Mouse (Mus musculus): ENCODE data around the gene Tmem106b. TPM values are rescaled to one million over a fixed set of nuclear protein-coding genes. Genes with fewer than 3 reads are reported as not detected.

Tmem106b gene
- polyA plus RNA-seq, 1 experiment, result 24.6 TPM

- Histone ChIP-seq H3K27ac (ENCODE audit: control insufficient read depth, insufficient read depth, low read length) (no peak overlapping the region), H3K36me3 (ENCODE audit: control insufficient read depth, insufficient read depth, low read length) (no peaks in the 10 kb centered on the region), H3K4me3 (ENCODE audit: control insufficient read depth, insufficient read depth, low read length) (no peak overlapping the region), H3K4me1 (replicated peaks; ENCODE audit: control insufficient read depth, insufficient read depth, low read length) (no peaks in the 10 kb centered on the region; the same call in 1 of the 2 replicates), H3K27me3 (ENCODE audit: control insufficient read depth, insufficient read depth, low read length) (no peaks in the 10 kb centered on the region)
- TF ChIP-seq CTCF (IDR thresholded peaks at IDR 0.05; ENCODE audit: borderline replicate concordance, control insufficient read depth, extremely low read depth, insufficient read depth, low read length, poor library complexity) (no peak), POLR2A (IDR thresholded peaks at IDR 0.05; ENCODE audit: control insufficient read depth, extremely low read depth, insufficient read depth, low read length, poor library complexity) (no peak)
- no peak for DNase-seq
Measured at GRCm38 (mm10) chr6:13061276-13062039, 8.1 kb upstream of the Tmem106b start.

- 69% methylated on average over 4 of the region's 4 CpGs for WGBS
- no peak overlapping the region for H3K27ac ChIP-seq (ENCODE audit: control insufficient read depth, insufficient read depth, low read length)
- DNase-seq, result no peak
Measured at GRCm38 (mm10) chr6:13062063-13062462, 7.5 kb upstream of the Tmem106b start.

GRCm38 (mm10) chr6:13062691-13063255 is 6.8 kb upstream of the Tmem106b start:
- Histone ChIP-seq H3K36me3 (ENCODE audit: control insufficient read depth, insufficient read depth, low read length) (no peaks in the 10 kb centered on the region), H3K27me3 (ENCODE audit: control insufficient read depth, insufficient read depth, low read length) (no peaks in the 10 kb centered on the region), H3K27ac (ENCODE audit: control insufficient read depth, insufficient read depth, low read length) (no peak overlapping the region), H3K4me3 (ENCODE audit: control insufficient read depth, insufficient read depth, low read length) (no peak overlapping the region), H3K4me1 (replicated peaks; ENCODE audit: control insufficient read depth, insufficient read depth, low read length) (no peaks in the 10 kb centered on the region; the same call in 1 of the 2 replicates)
- no peak for TF ChIP-seq CTCF (IDR thresholded peaks at IDR 0.05; ENCODE audit: borderline replicate concordance, control insufficient read depth, extremely low read depth, insufficient read depth, low read length, poor library complexity)
- no peak for TF ChIP-seq POLR2A (IDR thresholded peaks at IDR 0.05; ENCODE audit: control insufficient read depth, extremely low read depth, insufficient read depth, low read length, poor library complexity)
- 89% methylated on average over 2 of the region's 2 CpGs for WGBS
- DNase-seq, result no peak

More at GRCm38 (mm10) chr6:13062063-13062462, 7.5 kb upstream of the Tmem106b start:
- no peak for TF ChIP-seq POLR2A (IDR thresholded peaks at IDR 0.05; ENCODE audit: control insufficient read depth, extremely low read depth, insufficient read depth, low read length, poor library complexity)
- TF ChIP-seq CTCF (IDR thresholded peaks at IDR 0.05; ENCODE audit: borderline replicate concordance, control insufficient read depth, extremely low read depth, insufficient read depth, low read length, poor library complexity), result no peak
- Histone ChIP-seq H3K4me1 (replicated peaks; ENCODE audit: control insufficient read depth, insufficient read depth, low read length) (no peaks in the 10 kb centered on the region; the same call in 1 of the 2 replicates), H3K4me3 (ENCODE audit: control insufficient read depth, insufficient read depth, low read length) (no peak overlapping the region), H3K27me3 (ENCODE audit: control insufficient read depth, insufficient read depth, low read length) (no peaks in the 10 kb centered on the region), H3K36me3 (ENCODE audit: control insufficient read depth, insufficient read depth, low read length) (no peaks in the 10 kb centered on the region)

GRCm38 (mm10) chr6:13070147-13070425 is 527 bp downstream of the Tmem106b start:
- Histone ChIP-seq H3K4me3 (ENCODE audit: control insufficient read depth, insufficient read depth, low read length) (peak overlapping the region; percentile 90), H3K27me3 (ENCODE audit: control insufficient read depth, insufficient read depth, low read length) (no peaks in the 10 kb centered on the region), H3K27ac (ENCODE audit: control insufficient read depth, insufficient read depth, low read length) (peak overlapping the region; percentile 64), H3K4me1 (replicated peaks; ENCODE audit: control insufficient read depth, insufficient read depth, low read length) (peaks cover 7% of the 10 kb centered on the region), H3K36me3 (ENCODE audit: control insufficient read depth, insufficient read depth, low read length) (peaks cover 10% of the 10 kb centered on the region; the same call in 1 of the 2 replicates)
- no peak for DNase-seq
- no peak for TF ChIP-seq CTCF (IDR thresholded peaks at IDR 0.05; ENCODE audit: borderline replicate concordance, control insufficient read depth, extremely low read depth, insufficient read depth, low read length, poor library complexity)
- no peak for TF ChIP-seq POLR2A (IDR thresholded peaks at IDR 0.05; ENCODE audit: control insufficient read depth, extremely low read depth, insufficient read depth, low read length, poor library complexity)
- WGBS, result under 1% methylated on average over 11 of the region's 11 CpGs

DNA sequence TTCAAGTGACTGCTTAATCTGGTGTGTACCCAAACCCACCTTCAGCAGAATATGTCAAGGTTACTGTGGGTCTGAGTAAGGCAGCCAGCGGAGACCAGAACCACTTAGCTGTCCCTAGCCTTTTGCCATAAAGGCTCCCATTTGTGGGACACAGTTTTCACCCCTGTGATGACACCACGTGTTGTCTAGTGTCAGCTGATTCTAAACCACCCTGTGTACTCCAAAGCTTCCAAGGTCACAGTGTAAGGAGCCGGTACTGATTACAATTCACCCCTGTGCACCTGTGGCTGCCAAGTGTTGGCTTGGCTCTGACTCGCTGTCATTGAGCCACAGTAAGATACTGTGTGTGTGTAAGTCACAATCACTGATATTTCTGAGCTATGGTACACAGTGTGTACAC is 926 bp downstream of the Tmem106b start:
- WGBS, result 40% methylated on average over 4 of the region's 4 CpGs
- Histone ChIP-seq H3K4me1 (replicated peaks; ENCODE audit: control insufficient read depth, insufficient read depth, low read length) (peaks cover 7% of the 10 kb centered on the region), H3K27me3 (ENCODE audit: control insufficient read depth, insufficient read depth, low read length) (no peaks in the 10 kb centered on the region), H3K36me3 (ENCODE audit: control insufficient read depth, insufficient read depth, low read length) (peaks cover 14% of the 10 kb centered on the region; the same call in 1 of the 2 replicates), H3K27ac (ENCODE audit: control insufficient read depth, insufficient read depth, low read length) (peak overlapping the region; percentile 64), H3K4me3 (ENCODE audit: control insufficient read depth, insufficient read depth, low read length) (peak overlapping the region; percentile 12; the same call in 1 of the 2 replicates)
- DNase-seq, result peak; percentile 9
- TF ChIP-seq CTCF (IDR thresholded peaks at IDR 0.05; ENCODE audit: borderline replicate concordance, control insufficient read depth, extremely low read depth, insufficient read depth, low read length, poor library complexity) (no peak), POLR2A (IDR thresholded peaks at IDR 0.05; ENCODE audit: control insufficient read depth, extremely low read depth, insufficient read depth, low read length, poor library complexity) (no peak)

GRCm38 (mm10) chr6:13073036-13073435 is 3.5 kb downstream of the Tmem106b start:
- TF ChIP-seq CTCF (IDR thresholded peaks at IDR 0.05; ENCODE audit: borderline replicate concordance, control insufficient read depth, extremely low read depth, insufficient read depth, low read length, poor library complexity), result no peak
- no peak for TF ChIP-seq POLR2A (IDR thresholded peaks at IDR 0.05; ENCODE audit: control insufficient read depth, extremely low read depth, insufficient read depth, low read length, poor library complexity)
- H3K4me3 ChIP-seq (ENCODE audit: control insufficient read depth, insufficient read depth, low read length), result no peak overlapping the region
- H3K36me3 ChIP-seq (ENCODE audit: control insufficient read depth, insufficient read depth, low read length), result peaks cover 26% of the 10 kb centered on the region
- H3K27ac ChIP-seq (ENCODE audit: control insufficient read depth, insufficient read depth, low read length), result no peak overlapping the region
- WGBS, result 96% methylated on average over 4 of the region's 4 CpGs
- peaks cover 7% of the 10 kb centered on the region for H3K4me1 ChIP-seq (replicated peaks; ENCODE audit: control insufficient read depth, insufficient read depth, low read length)
- no peak for DNase-seq
- H3K27me3 ChIP-seq (ENCODE audit: control insufficient read depth, insufficient read depth, low read length), result no peaks in the 10 kb centered on the region
